Mouse (Mus musculus) lung, adult 2 months (tissue): Measurements from ENCODE around the gene Tmem114.

Source experiments
- CTCF ChIP-seq: fragments of 200-500 bp; IDR thresholded peaks from 2 replicates; pipeline ENCODE4 v1.5.1; 2011; ENCODE audit warnings: mild to moderate bottlenecking, low read length, control low read depth; ENCODE audit not compliant: insufficient read depth
- POLR2A ChIP-seq: fragments of 200-500 bp; IDR thresholded peaks from 2 replicates; pipeline ENCODE4 v1.6.1; 2011; ENCODE audit warnings: low read depth, mild to moderate bottlenecking, control low read depth, low read length, borderline replicate concordance; ENCODE audit errors: extremely low read depth

- no peak for TF ChIP-seq POLR2A
- TF ChIP-seq CTCF, result no peak
These were observed 41.5 kb downstream of the Tmem114 start for GRCm38 (mm10) chr16:8383396-8383795.
